Mouse (Mus musculus) heart, postnatal 14 days (tissue): Measurements from ENCODE around the gene Uchl5. TPM values are rescaled to one million over a fixed set of nuclear protein-coding genes. Genes with fewer than 3 reads are reported as not detected.
A peak's percentile ranks its signal among the peaks of the same experiment; 100 is the strongest.

ENCODE experiments used
- DNase-seq, 2 experiments: peaks; one replicate each; pipeline ENCODE4 v3.0.0; 2021 to 2022
- intact Hi-C: fragments of 180-260 bp; cut with DNase I; formaldehyde crosslinking; loops from one replicate; pipeline ENCODE4 v1.15.1; 2025
- total RNA-seq, 2 experiments: library from RNA; stranded (reverse); gene quantifications; 2 replicates each; pipeline ENCODE4 v1.2.3; 2021

Uchl5 gene
- total RNA-seq, 2 experiments from 2014 or later = 16.2 to 19.3 TPM

DNA sequence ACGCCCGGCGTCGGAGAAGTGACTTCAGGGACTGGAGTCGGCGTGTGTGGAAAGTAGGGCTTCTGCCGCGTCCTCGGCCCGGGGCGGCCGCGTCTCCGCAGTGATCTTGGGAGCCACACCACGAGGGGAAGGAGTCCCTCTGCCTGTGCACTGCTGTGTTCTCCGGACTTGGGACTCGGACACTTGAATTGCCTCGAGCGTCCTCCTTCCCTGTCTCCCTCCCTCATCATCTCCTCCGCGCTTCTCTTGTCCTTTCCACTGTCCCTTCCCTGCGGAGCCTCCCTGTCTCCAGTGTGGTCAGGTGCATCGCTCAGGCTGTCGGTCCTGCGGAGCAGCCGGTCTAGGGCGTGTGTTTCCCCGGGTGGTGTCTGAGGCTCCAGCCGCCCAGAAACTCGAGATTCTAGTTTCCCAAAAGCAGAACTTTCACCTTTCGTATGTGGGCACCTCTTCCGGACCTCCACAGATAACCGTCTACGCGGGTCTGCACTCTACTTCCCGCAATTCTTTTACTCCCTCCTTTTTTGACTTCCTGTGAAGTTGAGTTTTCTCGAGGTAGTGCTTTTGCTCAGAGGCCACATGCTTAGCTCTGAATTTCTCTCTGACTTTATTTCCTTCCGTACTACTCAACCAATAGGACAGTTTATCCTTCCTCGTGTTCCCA, 616 bp downstream of the Uchl5 start:
- intact Hi-C loops = loop anchor here (5.0 kb wide), 1 partner anchor 35 kb away; no protein-coding TSS in a partner anchor
- DNase-seq = peak in 1 of 2 experiments; percentile 25

DNA sequence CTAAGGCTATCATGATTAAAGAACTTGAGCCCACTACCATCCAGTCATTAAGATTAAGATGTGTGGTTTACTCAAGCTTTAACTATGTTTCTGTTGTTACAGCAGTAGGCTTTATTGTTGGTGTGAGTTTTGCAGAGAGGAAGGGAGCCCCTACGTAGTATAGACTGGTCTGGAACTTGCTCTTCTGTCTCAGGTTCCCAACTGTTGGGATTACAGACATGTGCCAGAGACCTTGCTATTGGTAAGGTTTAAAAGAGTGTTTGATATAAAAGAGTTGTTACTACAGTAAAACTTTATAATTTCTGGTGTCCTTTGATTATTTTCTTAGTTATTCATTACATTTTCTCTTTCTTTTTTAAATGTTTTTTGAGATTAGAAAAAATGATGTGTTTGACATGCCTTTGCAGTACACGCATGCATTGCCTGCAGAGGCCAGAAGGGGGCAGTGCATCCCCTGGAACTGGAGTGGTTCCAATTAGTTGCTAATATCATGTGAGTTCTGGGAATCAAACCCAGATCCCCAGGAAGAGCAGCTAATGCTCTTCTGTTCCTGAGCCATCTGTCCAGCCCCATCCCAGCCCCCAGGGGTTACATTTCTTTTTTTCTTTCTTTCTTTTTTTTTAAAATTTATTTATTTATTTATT, 11.6 kb downstream of the Uchl5 start:
- peak; percentile 18 to 44 for DNase-seq
- intact Hi-C loops = no loop called here

DNA sequence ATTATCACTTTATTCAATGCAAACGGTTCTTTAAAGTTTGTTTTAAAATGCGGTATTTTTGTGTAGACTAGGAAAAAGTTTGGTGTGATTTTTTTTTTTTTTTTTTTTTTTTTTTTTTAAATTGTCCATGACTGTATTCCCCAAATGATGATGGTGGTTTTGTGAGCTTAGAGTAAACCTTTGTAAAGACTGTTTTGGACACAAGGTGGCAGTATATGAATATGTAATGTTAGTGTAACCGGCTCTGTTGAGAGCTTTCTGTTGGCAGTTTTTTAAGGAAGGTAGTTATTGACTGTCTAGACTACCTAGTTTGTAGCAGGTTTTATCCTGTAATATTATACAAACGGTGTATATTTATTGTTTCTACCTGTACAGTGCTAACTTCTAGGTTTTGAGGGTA, 26.5 kb downstream of the Uchl5 start:
- DNase-seq = peak in 1 of 2 experiments; percentile 45
- intact Hi-C loops = loop anchor here (5.0 kb wide), 2 partner anchors 404 to 579 kb away; no protein-coding TSS in a partner anchor

DNA sequence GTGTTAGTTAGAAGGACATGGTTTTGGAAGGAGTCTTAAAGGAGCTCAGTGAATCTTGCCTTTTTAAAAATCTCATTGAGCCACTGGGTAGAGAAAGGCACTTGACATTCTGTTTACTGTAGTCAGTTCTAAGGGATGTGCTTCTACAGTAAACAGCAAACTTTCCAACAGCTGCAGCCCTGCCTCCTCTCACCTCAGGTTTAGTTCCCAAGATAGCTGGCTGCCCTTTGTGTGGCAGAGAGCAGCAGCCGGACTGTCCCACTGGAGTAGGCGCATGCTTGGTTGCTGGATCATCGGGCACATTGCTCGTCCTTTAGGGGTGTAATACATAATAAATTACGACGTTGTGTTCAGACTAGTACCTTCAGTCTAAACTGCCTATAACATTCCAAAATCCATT, 32.0 kb downstream of the Uchl5 start:
- no peak for DNase-seq
- intact Hi-C loops = no loop called here

DNA sequence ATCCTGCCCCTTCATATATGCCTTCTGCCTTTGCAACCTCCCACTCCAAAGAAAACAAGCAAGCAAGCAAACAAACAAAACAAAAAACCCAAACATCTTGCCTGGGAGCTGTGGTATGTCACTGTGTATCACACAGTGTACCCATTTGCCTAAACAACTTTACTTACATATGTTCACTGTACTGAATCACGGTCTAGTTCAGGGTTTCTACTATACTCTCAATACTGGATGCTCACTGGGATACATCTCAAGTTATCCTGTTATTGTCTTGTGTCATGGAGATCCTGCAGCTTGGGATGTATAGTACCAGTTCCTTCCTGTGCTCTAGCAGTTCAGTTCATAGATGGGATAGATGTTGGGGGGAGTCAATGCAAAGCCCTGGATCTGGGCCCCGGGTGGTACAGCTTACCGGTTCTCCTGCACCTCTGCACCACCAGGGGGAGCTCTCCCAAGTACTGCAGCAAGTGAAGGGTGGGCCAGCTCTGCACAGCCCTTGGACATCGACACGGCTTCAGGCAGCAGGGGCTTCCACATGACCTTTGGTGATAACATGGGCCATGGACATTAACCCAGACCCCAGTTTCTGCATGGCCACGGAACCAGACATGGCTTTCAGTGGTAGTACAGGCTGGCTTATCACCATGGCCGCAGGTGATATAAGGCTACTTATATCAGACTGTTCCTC, 36.7 kb downstream of the Uchl5 start:
- DNase-seq = peak; percentile 85 to 86
- intact Hi-C loops = loop anchor here (1.0 kb wide), 1 partner anchor 192 kb away; no protein-coding TSS in a partner anchor

DNA sequence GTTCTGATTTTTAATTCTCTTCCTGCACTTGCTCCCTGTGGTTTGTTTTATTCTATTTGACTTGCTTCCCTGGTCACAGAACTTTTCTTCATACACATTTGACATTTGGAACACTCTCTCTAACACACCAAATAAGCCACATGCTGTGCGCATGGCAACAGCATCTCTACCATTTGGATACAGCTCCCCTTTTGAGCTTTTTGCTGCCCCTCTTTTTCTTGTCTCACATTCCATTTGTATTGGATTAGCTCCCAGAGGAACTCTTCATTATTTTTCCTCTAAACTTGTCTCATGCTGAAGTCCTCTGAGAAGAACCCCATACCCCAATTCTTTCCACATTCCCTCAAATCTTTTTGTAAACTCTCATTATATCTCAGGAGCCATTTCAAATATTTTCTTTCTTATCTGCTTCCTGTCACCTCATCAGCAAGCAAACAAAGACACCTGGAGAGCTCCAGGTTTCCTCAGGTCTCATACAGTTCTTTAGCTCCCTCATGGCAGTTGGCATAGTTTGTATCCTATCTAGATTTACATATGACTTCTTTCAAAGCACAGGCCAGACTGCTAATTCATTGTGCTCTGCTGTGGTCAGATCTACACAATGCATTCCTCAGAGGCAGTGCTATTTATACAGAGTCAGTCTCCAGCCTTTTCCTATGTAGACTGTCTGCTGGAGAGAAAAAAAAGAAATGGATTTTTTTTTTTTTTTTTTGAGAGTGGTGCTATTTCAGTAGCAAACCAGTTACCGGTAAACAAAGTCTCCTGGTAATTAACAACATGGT, 43.2 kb downstream of the Uchl5 start:
- intact Hi-C loops = no loop called here
- DNase-seq = no peak

DNA sequence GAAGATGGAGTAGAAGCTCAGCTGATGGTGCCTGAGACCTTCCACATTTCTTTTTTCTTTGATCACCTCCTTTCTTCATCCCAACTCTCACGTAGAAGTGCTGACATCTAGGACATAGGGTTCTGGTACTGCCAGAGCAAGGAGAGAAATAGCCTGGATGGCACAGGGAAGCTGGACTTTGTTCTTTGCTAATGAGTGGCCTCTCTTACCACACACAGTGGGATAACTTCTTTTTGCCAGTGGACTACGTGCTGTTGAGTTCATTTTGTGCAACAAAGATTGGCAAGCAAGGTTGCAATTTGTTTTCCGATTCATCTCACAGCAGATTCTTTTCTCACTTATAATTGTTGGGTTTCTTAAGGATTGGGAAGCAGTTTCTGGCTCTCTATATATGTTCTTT, 45.6 kb downstream of the Uchl5 start:
- no peak for DNase-seq
- intact Hi-C loops = no loop called here

DNA sequence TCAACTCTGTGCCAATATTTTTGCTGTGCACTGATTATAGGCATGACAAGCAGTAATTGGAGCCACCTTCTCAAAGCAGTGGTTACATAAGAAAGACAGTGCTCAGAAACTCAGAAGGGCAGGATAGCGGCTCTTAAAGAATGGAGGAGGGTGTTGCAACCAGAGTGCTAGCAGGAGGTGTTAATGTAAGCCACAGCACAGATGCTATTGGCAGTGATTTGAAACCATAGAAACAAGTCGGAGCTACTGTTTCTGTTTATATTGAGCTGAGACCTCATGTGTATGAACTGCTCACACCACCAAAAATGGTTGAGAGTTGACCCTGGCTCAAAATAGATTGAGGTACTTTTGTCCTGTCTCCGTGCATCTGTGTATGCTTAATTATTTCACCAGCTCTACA, 53.6 kb downstream of the Uchl5 start:
- no peak for DNase-seq
- intact Hi-C loops = no loop called here

DNA sequence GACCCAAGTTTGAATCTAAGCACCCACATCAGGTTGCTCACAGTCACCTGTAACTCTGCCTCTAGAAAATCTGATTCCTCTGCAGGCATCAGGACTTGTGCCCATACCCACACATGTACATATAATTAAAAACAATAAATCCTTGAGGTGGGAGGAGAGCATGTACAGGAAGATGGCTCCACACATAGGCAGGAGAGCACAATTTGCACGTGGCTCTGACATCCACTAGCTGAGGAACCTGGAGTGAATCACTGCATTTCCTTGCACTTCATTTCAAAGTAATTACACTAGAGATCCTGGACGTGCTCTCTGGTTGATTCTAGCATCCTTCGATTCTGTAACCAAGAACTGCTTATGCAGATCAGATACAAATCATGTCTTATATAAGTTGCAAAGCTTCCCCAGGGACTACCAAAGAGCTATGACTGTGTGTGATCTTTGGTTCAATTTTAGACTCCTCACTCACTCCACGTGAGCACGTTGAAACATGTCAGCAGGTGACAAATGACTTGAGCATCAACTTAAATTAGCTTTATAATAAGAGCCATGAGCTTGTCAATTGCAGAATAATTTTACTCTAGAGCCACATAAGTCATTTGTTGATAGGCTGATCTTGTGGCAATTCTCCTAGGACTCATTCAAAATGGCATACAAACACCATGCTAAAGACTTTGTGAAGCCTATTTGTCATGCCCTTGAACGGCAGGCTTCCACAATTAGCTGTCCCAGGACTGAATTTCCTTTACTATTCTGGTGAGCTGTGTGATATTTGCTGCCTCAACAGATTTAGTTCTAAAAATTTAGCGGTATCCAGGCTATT, 59.5 kb downstream of the Uchl5 start:
- intact Hi-C loops = no loop called here
- DNase-seq = no peak

DNA sequence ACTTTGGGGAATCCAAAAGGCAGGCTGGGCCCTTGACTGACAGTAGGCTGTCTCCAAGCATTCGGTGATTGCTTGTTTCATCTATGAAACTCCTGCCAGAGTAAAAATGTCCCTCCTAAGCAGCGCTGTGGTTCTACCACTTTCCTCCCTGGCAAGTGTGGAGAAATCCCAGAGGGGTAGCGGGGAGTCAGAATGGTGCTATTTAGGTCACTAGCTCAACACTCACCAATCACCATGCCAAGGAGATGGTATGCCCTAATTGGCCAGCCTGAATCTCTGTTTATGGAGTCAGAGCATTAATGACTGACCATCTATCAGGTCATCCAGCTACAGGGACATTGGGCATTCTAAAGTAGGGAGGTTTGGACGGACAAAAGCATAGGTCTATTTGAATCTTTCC, 60.6 kb downstream of the Uchl5 start:
- intact Hi-C loops = no loop called here
- no peak for DNase-seq

DNA sequence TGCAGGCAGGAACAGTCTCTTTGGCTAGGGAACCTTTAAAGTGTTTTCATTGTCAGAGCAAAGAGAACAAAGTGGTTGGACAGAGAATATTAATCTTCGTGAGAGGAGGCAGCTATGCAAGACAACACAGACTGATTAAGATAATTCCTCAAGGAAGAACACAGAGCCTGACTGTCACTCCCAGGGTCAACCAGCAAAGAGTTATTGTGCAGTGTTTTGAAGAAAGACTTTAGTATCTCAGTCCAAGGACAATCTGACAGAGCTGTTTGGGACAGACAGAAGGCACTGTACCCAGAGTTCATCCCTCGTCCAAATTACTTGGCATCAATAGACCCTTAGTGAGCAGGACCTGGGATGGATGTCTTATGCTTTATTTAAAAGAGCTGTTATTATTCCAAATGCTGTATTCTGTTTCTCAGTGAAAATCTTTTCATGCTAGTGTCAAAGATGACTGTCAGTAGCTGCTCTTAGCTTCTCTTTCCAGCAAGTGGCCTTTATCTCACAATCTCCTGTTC, 61.9 kb downstream of the Uchl5 start:
- intact Hi-C loops = no loop called here
- no peak for DNase-seq

DNA sequence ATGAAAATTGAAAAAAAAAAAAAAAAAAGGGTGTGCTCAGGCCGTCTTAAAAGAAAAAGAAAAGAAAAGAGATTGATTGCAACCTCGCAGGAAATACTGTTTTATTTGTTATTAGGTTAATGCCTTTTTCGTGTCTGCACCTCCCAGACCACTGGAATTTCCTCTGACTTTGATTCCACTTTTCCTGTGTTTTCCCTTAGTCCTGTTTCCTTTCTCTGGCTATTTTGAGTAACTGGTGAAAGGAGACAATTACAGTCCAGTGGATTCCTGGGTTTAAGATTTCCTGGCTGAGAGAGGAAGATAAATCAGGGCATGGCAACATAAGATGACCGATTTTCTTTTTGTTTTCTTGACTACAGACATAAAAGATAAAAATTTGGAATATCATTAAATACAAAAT, 75.3 kb downstream of the Uchl5 start:
- intact Hi-C loops = no loop called here

DNA sequence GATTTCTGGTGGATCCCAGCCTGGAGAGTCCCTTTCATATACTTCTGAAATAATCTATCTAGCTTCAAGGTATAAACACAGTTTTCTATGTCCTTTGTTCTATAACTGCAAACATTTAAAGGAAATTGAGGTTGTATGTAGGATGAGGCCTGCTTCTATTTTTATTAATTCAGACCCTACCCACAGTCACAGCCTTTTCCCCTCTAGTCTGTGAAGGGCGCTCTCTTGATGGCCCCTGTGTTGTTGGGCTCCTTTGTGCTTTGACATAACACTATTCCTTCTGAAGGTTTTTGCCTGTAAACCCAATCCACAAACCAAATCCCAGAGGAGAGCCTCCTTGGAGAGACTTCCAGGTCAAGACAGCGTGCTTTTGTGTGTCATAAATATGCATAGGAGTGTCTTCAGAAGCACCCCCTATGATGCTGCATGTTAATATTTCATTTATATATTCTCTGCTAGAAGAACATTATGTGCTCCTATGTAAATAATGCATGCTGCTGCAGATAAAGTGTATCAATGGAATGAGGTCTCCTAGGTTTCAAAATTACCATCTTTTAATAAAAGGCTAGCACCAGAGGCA, 75.8 kb downstream of the Uchl5 start:
- DNase-seq = no peak
- intact Hi-C loops = no loop called here

More for the DNA sequence above, 75.3 kb downstream of the Uchl5 start:
- DNase-seq = no peak

DNA sequence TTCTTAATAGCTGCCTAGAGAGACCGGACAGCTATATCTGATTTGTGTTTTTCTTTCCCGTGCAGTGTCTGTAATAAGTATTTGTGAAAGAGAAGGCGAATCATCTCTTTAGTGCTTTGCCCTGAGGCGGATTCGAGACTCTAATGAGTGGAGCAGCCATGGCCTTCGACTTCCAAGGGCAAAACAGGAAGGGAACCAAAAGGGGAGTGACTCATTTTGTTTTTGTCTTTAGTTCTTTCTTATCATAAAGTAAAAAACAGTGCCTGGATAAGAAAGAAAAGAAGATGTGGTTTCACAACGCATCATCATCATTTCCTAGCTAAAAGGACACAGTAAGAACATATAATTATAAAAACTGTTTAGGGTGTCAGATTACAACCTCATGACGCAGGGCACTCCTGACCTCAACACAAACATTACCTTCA, 76.6 kb downstream of the Uchl5 start:
- DNase-seq = no peak

DNA sequence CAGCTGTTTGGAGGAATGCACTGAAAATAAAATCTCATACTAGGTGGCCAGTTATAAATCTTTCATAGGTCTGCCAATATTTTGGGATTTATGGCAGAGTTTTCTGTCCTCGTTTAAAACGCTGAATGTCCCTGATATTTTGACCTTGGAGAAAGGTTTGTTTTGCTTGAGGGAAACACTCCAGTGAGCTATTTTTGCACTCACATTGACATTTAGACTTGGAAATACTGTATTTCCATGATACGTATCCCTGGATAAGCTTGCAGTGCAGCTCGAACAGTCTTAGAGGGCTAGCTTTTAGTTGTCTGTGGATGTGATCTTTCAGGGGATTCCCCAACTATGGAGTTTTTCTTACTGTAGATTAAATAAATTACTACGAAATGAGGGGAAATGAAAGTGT, 78.6 kb downstream of the Uchl5 start:
- intact Hi-C loops = no loop called here
- DNase-seq = no peak

More for the DNA sequence above, 76.6 kb downstream of the Uchl5 start:
- intact Hi-C loops = no loop called here
